Mouse (Mus musculus): ENCODE measurements around the gene Pxdn. TPM values are rescaled to one million over a fixed set of nuclear protein-coding genes. Genes with fewer than 3 reads are reported as not detected.

Gene Pxdn
- polyA plus RNA-seq, 1 experiment from 2014 or later, result 60.0 TPM

DNA sequence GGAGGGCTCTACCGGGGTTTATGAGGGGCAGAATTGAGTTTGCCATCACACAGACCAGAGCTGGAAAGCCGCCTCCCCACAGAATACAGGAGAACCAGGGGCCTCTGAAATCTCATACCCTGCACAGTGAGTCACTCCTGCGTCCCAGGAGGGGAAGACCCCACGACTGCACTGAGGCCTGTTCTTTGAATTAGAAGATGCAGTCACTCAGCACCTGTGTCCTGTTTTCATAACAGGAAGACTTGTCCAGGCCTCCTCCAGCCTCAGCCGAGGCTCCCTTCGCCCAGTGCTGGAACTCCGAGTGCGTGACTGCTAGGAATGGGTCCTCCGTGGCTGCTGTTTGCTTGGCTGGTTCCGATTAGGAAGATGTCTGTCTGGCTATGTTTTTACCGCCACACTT is 16.6 kb downstream of the Pxdn start:
- WGBS, result 49% methylated on average over 11 of the region's 11 CpGs
- Histone ChIP-seq H3K4me3 (no peak overlapping the region), H3K4me2 (no peak overlapping the region), H3K36me3 (no peaks in the 10 kb centered on the region), H3K9me3 (replicated peaks) (no peaks in the 10 kb centered on the region), H3K4me1 (replicated peaks) (peaks cover 74% of the 10 kb centered on the region), H3K9ac (no peak overlapping the region), H3K27me3 (no peaks in the 10 kb centered on the region), H3K27ac (peak overlapping the region; percentile 73)
- ATAC-seq (replicated peaks; ENCODE audit: insufficient number of reproducible peaks, insufficient read depth, low FRiP score, low read depth), result peak; percentile 25; the same call in 1 of the 2 replicates

DNA sequence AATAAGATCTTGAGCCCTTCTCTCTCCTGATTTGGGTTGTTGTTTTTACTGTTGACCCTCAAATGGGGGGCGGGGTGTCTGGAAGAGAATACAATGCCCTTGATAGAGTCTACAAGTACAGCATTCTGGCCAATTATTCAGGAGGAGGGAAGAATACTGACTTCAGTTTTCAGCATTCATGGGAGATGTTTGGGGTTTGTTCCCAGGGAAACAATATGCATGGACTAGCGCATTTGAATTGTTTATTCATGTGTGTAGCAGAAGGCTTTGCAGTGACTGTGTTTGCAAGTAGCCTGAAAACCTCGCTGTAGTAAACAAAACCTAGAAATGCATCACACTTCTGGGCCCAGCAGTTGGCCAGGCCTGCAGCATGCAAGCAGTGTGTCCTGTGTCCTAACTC is 17.1 kb downstream of the Pxdn start:
- H3K9ac ChIP-seq, result no peak overlapping the region
- 71% methylated on average over 3 of the region's 3 CpGs for WGBS
- no peak for ATAC-seq (replicated peaks; ENCODE audit: insufficient number of reproducible peaks, insufficient read depth, low FRiP score, low read depth)
- no peak overlapping the region for H3K4me3 ChIP-seq
- H3K27me3 ChIP-seq, result no peaks in the 10 kb centered on the region
- H3K36me3 ChIP-seq, result no peaks in the 10 kb centered on the region
- H3K9me3 ChIP-seq (replicated peaks), result no peaks in the 10 kb centered on the region
- peaks cover 69% of the 10 kb centered on the region for H3K4me1 ChIP-seq (replicated peaks)
- peak overlapping the region; percentile 73 for H3K27ac ChIP-seq
- H3K4me2 ChIP-seq, result no peak overlapping the region

DNA sequence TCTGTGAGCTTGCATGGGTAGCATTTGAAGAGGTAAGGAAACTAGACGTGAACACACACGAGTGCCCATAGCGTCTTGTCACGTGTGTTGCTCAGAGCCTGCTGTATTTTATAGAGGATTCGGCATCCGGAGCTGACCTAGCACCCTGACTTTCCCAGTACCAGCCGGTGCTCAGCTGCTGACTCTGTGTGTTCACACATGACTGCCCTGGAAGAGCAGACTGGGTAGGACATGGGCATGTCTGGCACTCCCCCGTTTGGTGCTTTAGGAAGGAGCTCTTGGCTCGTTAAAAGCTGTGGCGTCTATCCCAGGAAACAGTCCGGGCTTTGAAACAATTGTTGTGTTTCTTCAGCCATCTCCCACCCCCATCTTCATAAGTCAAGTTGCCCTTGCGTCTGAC is 19.6 kb downstream of the Pxdn start:
- H3K9ac ChIP-seq, result no peak overlapping the region
- H3K27me3 ChIP-seq, result no peaks in the 10 kb centered on the region
- H3K9me3 ChIP-seq (replicated peaks), result no peaks in the 10 kb centered on the region
- no peaks in the 10 kb centered on the region for H3K36me3 ChIP-seq
- 74% methylated on average over 12 of the region's 12 CpGs for WGBS
- no peak overlapping the region for H3K4me3 ChIP-seq
- H3K4me1 ChIP-seq (replicated peaks), result peaks cover 72% of the 10 kb centered on the region
- H3K4me2 ChIP-seq, result no peak overlapping the region
- no peak overlapping the region for H3K27ac ChIP-seq
- ATAC-seq (replicated peaks; ENCODE audit: insufficient number of reproducible peaks, insufficient read depth, low FRiP score, low read depth), result no peak

DNA sequence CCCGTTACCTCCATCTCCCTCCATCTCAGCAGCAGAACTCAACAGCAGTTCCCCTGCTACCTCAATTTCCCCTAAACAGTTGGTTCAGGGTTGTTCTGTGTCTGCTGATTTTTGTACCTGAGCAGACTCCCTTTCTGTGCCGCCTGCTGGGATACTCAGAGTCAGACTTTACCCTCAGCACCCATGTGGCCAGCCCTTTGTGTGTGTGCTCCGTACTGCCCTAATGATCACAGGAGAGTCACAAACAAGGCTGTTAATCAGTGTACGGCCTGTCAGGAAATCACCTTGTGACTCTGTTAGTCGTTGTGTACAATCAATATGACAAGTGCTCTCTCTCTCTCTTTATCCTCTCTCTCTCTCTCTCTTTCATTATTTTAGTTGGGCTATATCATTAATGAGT is 21.2 kb downstream of the Pxdn start:
- H3K4me1 ChIP-seq (replicated peaks), result peaks cover 57% of the 10 kb centered on the region
- H3K27ac ChIP-seq, result 0 out of 2 replicates have a peak overlapping the region, but pooled peaks have one; percentile 11

DNA sequence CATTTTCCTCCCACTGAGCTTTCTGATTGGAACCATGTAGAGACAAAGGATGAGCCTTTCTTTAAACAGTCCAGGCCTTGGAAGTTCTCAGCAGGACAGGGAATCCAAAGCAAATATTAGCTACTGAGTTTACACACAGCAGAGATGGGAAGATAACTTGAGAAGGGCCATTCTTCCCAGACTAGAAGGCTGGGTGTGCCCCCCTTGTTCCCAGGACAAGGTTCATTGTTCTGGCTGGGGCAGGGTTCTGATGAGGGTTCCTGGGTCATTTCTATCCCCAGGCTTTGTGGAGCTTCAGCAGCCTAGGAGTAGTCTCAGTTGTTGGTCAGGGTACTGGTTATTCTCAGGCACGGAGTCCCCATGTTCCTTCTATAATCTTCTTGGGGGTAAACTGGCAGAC is 23.6 kb downstream of the Pxdn start:
- no peaks in the 10 kb centered on the region for H3K36me3 ChIP-seq
- H3K27me3 ChIP-seq, result no peaks in the 10 kb centered on the region
- ATAC-seq (replicated peaks; ENCODE audit: insufficient number of reproducible peaks, insufficient read depth, low FRiP score, low read depth), result no peak
- H3K27ac ChIP-seq, result 0 out of 2 replicates have a peak overlapping the region, but pooled peaks have one; percentile 13
- H3K9me3 ChIP-seq (replicated peaks), result no peaks in the 10 kb centered on the region
- H3K9ac ChIP-seq, result no peak overlapping the region
- 85% methylated on average over 1 of the region's 1 CpGs for WGBS
- H3K4me1 ChIP-seq (replicated peaks), result peaks cover 56% of the 10 kb centered on the region
- H3K4me2 ChIP-seq, result no peak overlapping the region
- no peak overlapping the region for H3K4me3 ChIP-seq

More for the DNA sequence above, 21.2 kb downstream of the Pxdn start:
- Histone ChIP-seq H3K4me3 (no peak overlapping the region), H3K36me3 (no peaks in the 10 kb centered on the region), H3K9me3 (replicated peaks) (no peaks in the 10 kb centered on the region), H3K4me2 (no peak overlapping the region), H3K9ac (no peak overlapping the region), H3K27me3 (no peaks in the 10 kb centered on the region)
- ATAC-seq (replicated peaks; ENCODE audit: insufficient number of reproducible peaks, insufficient read depth, low FRiP score, low read depth), result no peak
- 70% methylated on average over 5 of the region's 5 CpGs for WGBS

DNA sequence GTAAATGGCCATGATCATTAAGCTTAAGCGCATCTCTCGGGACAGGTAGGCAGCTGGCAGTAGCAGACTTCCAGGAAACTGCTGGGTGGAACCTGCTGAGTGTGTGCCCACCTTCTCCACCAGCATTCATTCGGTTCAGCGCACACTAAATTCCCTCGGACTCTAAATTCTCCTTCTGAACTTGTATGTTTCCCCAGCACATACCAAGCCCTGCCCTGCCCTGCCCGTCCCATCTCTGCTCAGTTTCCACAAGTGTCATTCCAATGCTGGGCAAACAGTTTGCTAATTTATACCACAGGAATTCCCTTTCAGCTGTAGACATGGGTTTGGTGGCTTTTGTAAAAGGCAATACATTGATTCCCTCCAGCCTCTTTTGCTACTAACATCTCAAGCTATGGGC is 27.6 kb downstream of the Pxdn start:
- ATAC-seq (replicated peaks; ENCODE audit: insufficient number of reproducible peaks, insufficient read depth, low FRiP score, low read depth), result no peak
- H3K27me3 ChIP-seq, result no peaks in the 10 kb centered on the region
- no peaks in the 10 kb centered on the region for H3K36me3 ChIP-seq
- no peak overlapping the region for H3K4me2 ChIP-seq
- H3K4me3 ChIP-seq, result no peak overlapping the region
- no peak overlapping the region for H3K9ac ChIP-seq
- WGBS, result 80% methylated on average over 6 of the region's 6 CpGs
- no peaks in the 10 kb centered on the region for H3K9me3 ChIP-seq (replicated peaks)
- peaks cover 27% of the 10 kb centered on the region for H3K4me1 ChIP-seq (replicated peaks)
- H3K27ac ChIP-seq, result 0 out of 2 replicates have a peak overlapping the region, but pooled peaks have one; percentile 19

DNA sequence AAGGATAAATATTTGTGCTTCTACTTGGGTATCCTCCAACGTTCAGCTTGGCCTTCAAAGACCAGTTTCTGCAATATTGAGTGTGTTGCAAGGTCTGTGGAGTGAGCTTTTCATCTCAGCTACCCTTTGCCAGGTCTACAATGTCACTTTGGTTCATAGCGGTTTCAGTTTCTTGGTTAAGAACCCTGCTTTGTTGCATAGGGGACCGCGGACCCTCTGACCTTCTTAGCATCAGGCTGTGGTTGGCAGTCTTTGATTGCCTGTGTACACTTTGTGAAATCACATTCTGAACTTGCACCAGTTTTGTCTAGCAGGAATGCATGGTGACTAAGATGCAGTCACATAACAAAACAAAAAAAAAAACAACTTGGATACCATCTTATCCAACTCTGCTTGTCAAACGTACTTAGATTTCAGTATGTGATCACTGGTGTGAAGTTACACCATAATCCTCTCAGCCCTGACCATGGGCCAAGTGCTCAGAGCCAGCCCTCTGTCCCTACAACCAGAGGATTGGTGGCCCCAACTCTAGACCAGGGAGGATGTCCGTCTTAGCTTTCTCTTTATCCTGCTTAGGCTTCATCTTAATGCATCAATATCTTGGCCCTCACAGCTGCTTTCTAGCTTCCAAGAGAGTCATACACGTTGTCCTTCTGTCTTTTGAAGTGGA is 34.5 kb downstream of the Pxdn start:
- H3K4me3 ChIP-seq, result no peak overlapping the region
- no peaks in the 10 kb centered on the region for H3K27me3 ChIP-seq
- ATAC-seq (replicated peaks; ENCODE audit: insufficient number of reproducible peaks, insufficient read depth, low FRiP score, low read depth), result no peak
- H3K4me1 ChIP-seq (replicated peaks), result peaks cover 32% of the 10 kb centered on the region
- H3K9ac ChIP-seq, result no peak overlapping the region
- whole genome bisulfite sequencing, result 73% methylated on average over 7 of the region's 7 CpGs
- H3K9me3 ChIP-seq (replicated peaks), result no peaks in the 10 kb centered on the region
- H3K27ac ChIP-seq, result peak overlapping the region; percentile 29
- H3K36me3 ChIP-seq, result peaks cover 4% of the 10 kb centered on the region; the same call in 1 of the 2 replicates
- H3K4me2 ChIP-seq, result no peak overlapping the region

DNA sequence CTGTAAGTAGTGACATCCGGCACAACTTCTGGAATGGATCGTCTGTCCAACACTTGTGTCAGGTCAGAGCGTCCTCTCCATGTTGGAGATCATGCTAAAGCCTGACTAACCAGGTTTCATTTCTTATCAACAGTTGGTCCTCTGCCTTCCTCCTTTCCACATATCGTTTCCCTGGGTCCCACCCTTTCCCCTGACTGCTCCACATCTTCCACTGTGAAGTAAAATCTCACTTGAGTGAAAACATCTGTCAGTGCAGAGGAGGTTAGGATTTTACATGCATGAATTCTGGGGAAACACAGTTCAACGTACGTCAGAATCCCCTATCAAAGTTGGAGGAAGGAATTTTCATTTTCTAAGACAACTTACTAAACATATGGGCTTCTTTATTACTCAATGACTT is 35.1 kb downstream of the Pxdn start:
- Histone ChIP-seq H3K4me1 (replicated peaks) (peaks cover 32% of the 10 kb centered on the region), H3K9ac (no peak overlapping the region), H3K27me3 (no peaks in the 10 kb centered on the region), H3K27ac (peak overlapping the region; percentile 29), H3K4me2 (no peak overlapping the region), H3K36me3 (peaks cover 4% of the 10 kb centered on the region; the same call in 1 of the 2 replicates), H3K9me3 (replicated peaks) (no peaks in the 10 kb centered on the region), H3K4me3 (no peak overlapping the region)
- 51% methylated on average over 6 of the region's 6 CpGs for WGBS
- ATAC-seq (replicated peaks; ENCODE audit: insufficient number of reproducible peaks, insufficient read depth, low FRiP score, low read depth), result no peak

DNA sequence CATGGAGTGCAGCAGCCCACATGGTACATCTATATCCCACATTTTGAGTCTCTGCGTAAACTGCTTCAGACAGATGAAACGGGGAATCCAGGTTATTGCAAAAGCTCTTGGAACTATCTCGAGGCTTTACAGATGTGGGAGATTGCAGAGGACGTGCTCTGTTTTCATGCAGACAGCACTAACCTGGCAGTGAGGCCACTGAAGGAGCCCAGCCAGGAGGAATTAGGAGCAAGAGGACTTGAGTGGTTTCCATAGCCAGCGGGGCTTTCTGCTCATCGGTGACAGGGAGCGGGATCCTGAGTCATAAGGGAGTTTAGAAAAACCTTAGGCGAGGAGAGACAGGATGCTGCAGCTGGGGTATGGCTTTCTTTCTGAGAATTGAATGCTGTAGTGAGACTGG is 42.7 kb downstream of the Pxdn start:
- H3K27ac ChIP-seq, result no peak overlapping the region
- no peaks in the 10 kb centered on the region for H3K9me3 ChIP-seq (replicated peaks)
- peaks cover 11% of the 10 kb centered on the region for H3K4me1 ChIP-seq (replicated peaks)
- no peak overlapping the region for H3K4me3 ChIP-seq
- H3K27me3 ChIP-seq, result no peaks in the 10 kb centered on the region
- 86% methylated on average over 8 of the region's 8 CpGs for WGBS
- H3K36me3 ChIP-seq, result peaks cover 37% of the 10 kb centered on the region
- no peak for ATAC-seq (replicated peaks; ENCODE audit: insufficient number of reproducible peaks, insufficient read depth, low FRiP score, low read depth)
- no peak overlapping the region for H3K4me2 ChIP-seq
- H3K9ac ChIP-seq, result no peak overlapping the region

DNA sequence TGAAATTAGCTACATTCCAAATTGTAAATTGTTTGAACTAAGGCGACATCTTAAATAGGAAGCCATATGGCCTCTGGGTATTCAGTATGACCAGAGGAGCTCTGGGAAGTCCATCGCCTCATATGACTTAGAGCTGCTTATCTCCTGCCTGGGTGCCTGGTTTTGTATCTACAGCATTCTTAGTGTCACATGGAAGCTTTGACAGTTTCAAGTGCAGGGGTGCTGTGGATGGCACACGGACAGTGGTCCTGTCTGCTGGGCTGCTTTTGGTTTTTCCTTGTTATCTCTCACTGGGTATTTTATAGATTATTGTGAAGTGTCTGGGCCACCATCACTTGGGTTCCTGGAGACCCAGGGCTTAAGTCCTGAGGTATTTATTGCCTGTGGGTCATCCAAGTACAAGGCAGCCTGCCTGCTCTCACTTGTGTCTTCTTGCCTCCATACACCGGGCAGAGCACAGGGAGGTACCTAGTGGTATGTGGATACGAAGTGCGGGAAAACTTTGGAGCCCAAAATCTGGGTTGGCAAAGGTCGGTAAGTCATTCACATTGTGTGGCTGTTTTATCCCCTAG is 44.4 kb downstream of the Pxdn start:
- H3K4me2 ChIP-seq, result no peak overlapping the region
- H3K9ac ChIP-seq, result no peak overlapping the region
- H3K9me3 ChIP-seq (replicated peaks), result no peaks in the 10 kb centered on the region
- H3K4me3 ChIP-seq, result no peak overlapping the region
- peak; percentile 68 for ATAC-seq (replicated peaks; ENCODE audit: insufficient number of reproducible peaks, insufficient read depth, low FRiP score, low read depth)
- H3K4me1 ChIP-seq (replicated peaks), result peaks cover 9% of the 10 kb centered on the region
- H3K27me3 ChIP-seq, result no peaks in the 10 kb centered on the region
- WGBS, result 50% methylated on average over 7 of the region's 7 CpGs
- no peak overlapping the region for H3K27ac ChIP-seq
- peaks cover 45% of the 10 kb centered on the region for H3K36me3 ChIP-seq

DNA sequence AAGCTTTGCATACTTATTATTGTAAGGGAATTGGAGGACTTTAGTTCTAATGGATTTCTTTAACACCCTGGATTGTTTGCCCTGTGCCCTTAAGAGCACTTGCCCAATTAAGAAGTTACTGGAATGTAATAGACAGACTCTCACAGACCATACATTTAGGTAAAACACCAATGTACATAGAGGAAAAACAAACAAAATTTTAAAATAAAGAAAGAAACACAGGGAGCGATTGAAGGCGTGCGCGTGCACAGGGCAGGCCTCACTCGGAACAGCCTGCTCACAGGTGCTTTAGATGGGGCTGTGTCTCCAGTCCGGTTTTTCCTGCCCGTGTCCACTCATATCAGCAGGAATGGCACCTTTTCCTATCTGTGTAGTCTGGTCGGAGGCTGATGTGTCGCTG is 45.8 kb downstream of the Pxdn start:
- no peaks in the 10 kb centered on the region for H3K27me3 ChIP-seq
- H3K36me3 ChIP-seq, result peaks cover 53% of the 10 kb centered on the region
- H3K4me2 ChIP-seq, result no peak overlapping the region
- no peak for ATAC-seq (replicated peaks; ENCODE audit: insufficient number of reproducible peaks, insufficient read depth, low FRiP score, low read depth)
- peaks cover 9% of the 10 kb centered on the region for H3K4me1 ChIP-seq (replicated peaks)
- H3K9ac ChIP-seq, result no peak overlapping the region
- H3K27ac ChIP-seq, result no peak overlapping the region
- 92% methylated on average over 9 of the region's 9 CpGs for WGBS
- H3K4me3 ChIP-seq, result no peak overlapping the region
- H3K9me3 ChIP-seq (replicated peaks), result no peaks in the 10 kb centered on the region

DNA sequence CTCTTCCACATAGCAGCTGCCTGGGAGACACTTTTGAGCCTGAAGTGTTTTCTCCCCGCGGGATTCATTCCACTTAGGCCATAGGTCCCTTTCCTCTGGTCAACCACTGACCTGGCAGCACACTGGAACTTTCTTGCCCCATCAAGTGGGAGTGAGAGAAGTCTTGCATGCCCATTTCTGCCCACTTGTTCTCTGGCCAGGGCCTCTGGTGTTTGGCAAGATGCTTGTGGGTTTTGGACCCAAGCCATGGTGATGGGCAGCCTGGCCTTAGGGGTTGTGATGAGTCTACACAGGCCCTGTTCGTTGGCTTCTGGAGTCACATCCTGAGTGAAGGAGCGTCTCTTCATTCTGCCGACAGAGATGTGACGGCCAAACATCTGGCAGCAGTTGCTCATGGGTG is 47.7 kb downstream of the Pxdn start:
- no peak overlapping the region for H3K9ac ChIP-seq
- H3K27ac ChIP-seq, result no peak overlapping the region
- H3K4me1 ChIP-seq (replicated peaks), result peaks cover 9% of the 10 kb centered on the region
- no peak overlapping the region for H3K4me3 ChIP-seq
- 76% methylated on average over 6 of the region's 6 CpGs for WGBS
- no peaks in the 10 kb centered on the region for H3K9me3 ChIP-seq (replicated peaks)
- no peaks in the 10 kb centered on the region for H3K27me3 ChIP-seq
- H3K4me2 ChIP-seq, result no peak overlapping the region
- H3K36me3 ChIP-seq, result peaks cover 53% of the 10 kb centered on the region
- ATAC-seq (replicated peaks; ENCODE audit: insufficient number of reproducible peaks, insufficient read depth, low FRiP score, low read depth), result no peak

All from heart, embryonic 15.5 days (tissue).